Mouse (Mus musculus): Measurements from ENCODE around the gene Cnot10. TPM values are rescaled to one million over a fixed set of nuclear protein-coding genes. Genes with fewer than 3 reads are reported as not detected.
"Not testable (repeated sequence)": the region's sequence is repeated elsewhere in the genome, so short reads cannot be mapped to it uniquely, and the experiment has no call there.

Cnot10 gene
- polyA plus RNA-seq, 1 experiment from 2014 or later, result 60.7 TPM

DNA sequence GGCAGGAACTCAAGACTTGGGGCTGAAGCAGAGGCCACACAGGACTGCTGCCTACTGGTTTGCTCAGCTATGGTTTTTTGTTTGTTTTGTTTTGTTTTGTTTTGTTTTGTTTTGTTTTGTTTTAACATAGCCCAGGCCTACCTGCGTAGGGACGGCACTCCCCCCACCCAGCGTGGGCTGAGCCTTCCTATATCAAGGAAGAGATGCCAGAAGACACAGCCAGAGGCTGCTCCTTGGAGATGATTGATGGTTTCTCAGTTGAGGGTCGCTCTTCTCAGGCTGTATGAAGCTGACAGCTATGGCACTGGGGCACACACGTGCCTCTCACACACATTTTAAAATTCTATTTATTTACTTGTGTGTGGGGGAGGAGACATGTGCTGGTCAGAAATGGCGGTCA is 21.0 kb upstream of the Cnot10 start:
- 70% methylated on average over 6 of the region's 6 CpGs for whole genome bisulfite sequencing
- Histone ChIP-seq H3K4me1 (replicated peaks; ENCODE audit: control insufficient read depth, insufficient read depth, low read length) (no peaks in the 10 kb centered on the region), H3K27ac (ENCODE audit: low read depth, low read length) (no peak overlapping the region), H3K9me3 (ENCODE audit: control insufficient read depth, low read length) (no peaks in the 10 kb centered on the region), H3K4me2 (replicated peaks; ENCODE audit: low read depth, low read length) (no peak overlapping the region), H3K4me3 (ENCODE audit: low read depth, low read length) (no peak overlapping the region), H3K36me3 (ENCODE audit: control insufficient read depth, insufficient read depth, low read length) (no peaks in the 10 kb centered on the region), H3K27me3 (ENCODE audit: control insufficient read depth, insufficient read depth, low read length) (no peaks in the 10 kb centered on the region), H3K9ac (ENCODE audit: low read depth, low read length) (no peak overlapping the region)
- ATAC-seq (ENCODE audit: low FRiP score) (no peak), DNase-seq (ENCODE audit: low spot score) (no peak)

DNA sequence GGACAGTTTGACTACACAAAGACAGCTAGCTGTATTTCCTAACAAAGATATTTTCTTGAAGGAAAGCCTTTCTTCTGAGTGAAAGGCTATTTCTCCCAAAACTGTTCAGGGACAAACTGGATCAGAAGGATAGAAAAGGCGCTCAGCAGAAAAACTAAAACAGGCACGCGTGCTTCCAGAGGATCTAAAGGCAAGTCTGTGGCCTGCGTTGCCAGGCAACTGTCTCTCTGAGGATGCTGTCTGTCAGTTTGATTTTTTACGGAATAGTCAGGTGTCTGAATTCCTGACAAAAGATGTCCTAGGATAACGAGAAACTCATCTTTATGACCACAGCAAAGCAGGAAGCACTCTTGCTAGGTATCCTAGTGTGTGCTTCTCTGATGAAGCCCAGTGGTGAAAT is 20.5 kb upstream of the Cnot10 start:
- DNase-seq (ENCODE audit: low spot score), result no peak
- Histone ChIP-seq H3K27me3 (ENCODE audit: control insufficient read depth, insufficient read depth, low read length) (no peaks in the 10 kb centered on the region), H3K9ac (ENCODE audit: low read depth, low read length) (no peak overlapping the region), H3K4me2 (replicated peaks; ENCODE audit: low read depth, low read length) (no peak overlapping the region), H3K9me3 (ENCODE audit: control insufficient read depth, low read length) (no peaks in the 10 kb centered on the region), H3K27ac (ENCODE audit: low read depth, low read length) (no peak overlapping the region), H3K4me1 (replicated peaks; ENCODE audit: control insufficient read depth, insufficient read depth, low read length) (no peaks in the 10 kb centered on the region), H3K36me3 (ENCODE audit: control insufficient read depth, insufficient read depth, low read length) (no peaks in the 10 kb centered on the region), H3K4me3 (ENCODE audit: low read depth, low read length) (no peak overlapping the region)
- ATAC-seq (ENCODE audit: low FRiP score), result no peak
- 83% methylated on average over 6 of the region's 6 CpGs for WGBS

DNA sequence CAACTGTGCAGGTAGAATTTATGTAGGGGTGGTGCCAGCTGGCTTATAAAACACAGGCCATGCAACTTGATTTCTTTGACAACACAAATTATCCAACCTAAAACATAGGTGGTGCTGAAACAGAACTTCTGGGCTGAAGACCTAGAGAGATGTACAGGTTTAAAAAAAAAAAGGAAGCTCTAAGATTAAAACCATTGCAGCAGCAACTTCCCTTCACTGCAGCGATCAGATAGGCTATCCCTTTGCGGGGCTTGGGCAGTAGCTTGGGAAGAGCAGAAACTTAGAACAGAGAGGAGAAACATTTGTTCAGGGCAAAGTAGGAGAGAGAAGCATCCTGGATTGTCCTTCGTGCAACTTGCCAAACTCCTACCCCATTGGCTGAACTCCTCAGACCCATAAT is 16.7 kb upstream of the Cnot10 start:
- no peaks in the 10 kb centered on the region for H3K27me3 ChIP-seq (ENCODE audit: control insufficient read depth, insufficient read depth, low read length)
- no peak overlapping the region for H3K27ac ChIP-seq (ENCODE audit: low read depth, low read length)
- no peak overlapping the region for H3K4me3 ChIP-seq (ENCODE audit: low read depth, low read length)
- DNase-seq (ENCODE audit: low spot score), result no peak
- WGBS, result 92% methylated on average over 3 of the region's 3 CpGs
- H3K4me1 ChIP-seq (replicated peaks; ENCODE audit: control insufficient read depth, insufficient read depth, low read length), result no peaks in the 10 kb centered on the region
- ATAC-seq (ENCODE audit: low FRiP score), result no peak
- no peaks in the 10 kb centered on the region for H3K9me3 ChIP-seq (ENCODE audit: control insufficient read depth, low read length)
- H3K36me3 ChIP-seq (ENCODE audit: control insufficient read depth, insufficient read depth, low read length), result no peaks in the 10 kb centered on the region
- H3K9ac ChIP-seq (ENCODE audit: low read depth, low read length), result no peak overlapping the region
- no peak overlapping the region for H3K4me2 ChIP-seq (replicated peaks; ENCODE audit: low read depth, low read length)

DNA sequence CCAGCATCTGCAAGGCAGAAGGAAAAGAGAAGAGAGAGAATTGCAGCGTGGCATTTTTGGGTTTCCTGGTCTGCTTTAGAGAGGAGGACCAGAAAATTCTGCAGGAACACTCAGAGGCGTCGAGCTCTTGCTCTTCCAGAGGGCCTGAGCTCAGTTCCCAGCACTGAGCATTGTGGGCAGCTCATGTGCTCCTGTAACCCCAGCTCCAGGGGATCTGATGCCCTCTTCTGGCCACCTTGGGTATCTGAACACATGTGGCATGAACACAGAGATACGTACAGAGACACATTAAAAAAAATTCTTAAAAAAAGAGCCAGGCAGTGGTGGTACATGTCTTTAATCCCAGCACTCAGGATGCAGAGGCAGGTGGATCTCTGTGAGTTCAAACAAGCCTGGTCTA is 15.4 kb upstream of the Cnot10 start:
- Histone ChIP-seq H3K9me3 (ENCODE audit: control insufficient read depth, low read length) (no peaks in the 10 kb centered on the region), H3K27ac (ENCODE audit: low read depth, low read length) (no peak overlapping the region), H3K36me3 (ENCODE audit: control insufficient read depth, insufficient read depth, low read length) (no peaks in the 10 kb centered on the region), H3K9ac (ENCODE audit: low read depth, low read length) (no peak overlapping the region), H3K4me3 (ENCODE audit: low read depth, low read length) (no peak overlapping the region), H3K4me2 (replicated peaks; ENCODE audit: low read depth, low read length) (no peak overlapping the region), H3K27me3 (ENCODE audit: control insufficient read depth, insufficient read depth, low read length) (no peaks in the 10 kb centered on the region), H3K4me1 (replicated peaks; ENCODE audit: control insufficient read depth, insufficient read depth, low read length) (no peaks in the 10 kb centered on the region)
- DNase-seq (ENCODE audit: low spot score), result no peak
- no peak for ATAC-seq (ENCODE audit: low FRiP score)
- WGBS, result 80% methylated on average over 4 of the region's 4 CpGs

DNA sequence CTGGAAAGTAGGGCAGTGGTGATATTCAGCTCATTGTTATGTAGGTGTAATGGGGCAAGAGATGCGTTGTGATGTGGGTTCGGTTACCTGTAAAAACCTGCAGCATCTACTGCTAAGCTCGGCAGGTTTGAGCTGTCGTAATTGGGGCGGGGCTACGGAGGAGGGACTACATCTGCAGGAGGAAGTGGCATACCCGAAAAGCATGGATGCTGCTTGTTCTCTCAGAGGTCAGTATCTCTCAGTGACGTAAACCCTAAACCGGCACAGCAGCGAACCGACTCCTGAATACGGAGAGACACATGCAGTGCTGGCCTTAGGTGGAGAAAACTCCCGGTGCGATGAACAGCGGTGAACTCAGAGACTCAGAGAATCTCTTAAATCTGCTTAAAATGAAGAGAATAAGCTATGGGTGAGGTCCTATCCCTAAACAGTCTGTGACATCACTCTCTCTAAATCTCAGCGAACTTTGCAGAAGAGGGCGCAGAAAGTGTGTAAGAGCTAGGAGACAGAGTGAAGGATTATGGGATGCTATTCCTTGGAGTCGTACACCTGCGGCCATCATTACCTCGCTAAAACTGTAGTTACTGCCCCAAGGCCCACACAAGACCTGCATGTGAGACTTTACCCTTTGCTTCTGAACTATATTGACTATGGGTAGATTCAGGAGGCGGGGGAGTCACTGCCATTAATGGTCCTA is 11.1 kb upstream of the Cnot10 start:
- Histone ChIP-seq H3K27me3 (ENCODE audit: control insufficient read depth, insufficient read depth, low read length) (no peaks in the 10 kb centered on the region), H3K9me3 (ENCODE audit: control insufficient read depth, low read length) (no peaks in the 10 kb centered on the region), H3K36me3 (ENCODE audit: control insufficient read depth, insufficient read depth, low read length) (no peaks in the 10 kb centered on the region), H3K9ac (ENCODE audit: low read depth, low read length) (no peak overlapping the region), H3K4me3 (ENCODE audit: low read depth, low read length) (no peak overlapping the region), H3K4me2 (replicated peaks; ENCODE audit: low read depth, low read length) (no peak overlapping the region), H3K27ac (ENCODE audit: low read depth, low read length) (no peak overlapping the region), H3K4me1 (replicated peaks; ENCODE audit: control insufficient read depth, insufficient read depth, low read length) (no peaks in the 10 kb centered on the region)
- 58% methylated on average over 21 of the region's 21 CpGs for WGBS
- ATAC-seq (ENCODE audit: low FRiP score), result no peak
- DNase-seq (ENCODE audit: low spot score), result no peak

DNA sequence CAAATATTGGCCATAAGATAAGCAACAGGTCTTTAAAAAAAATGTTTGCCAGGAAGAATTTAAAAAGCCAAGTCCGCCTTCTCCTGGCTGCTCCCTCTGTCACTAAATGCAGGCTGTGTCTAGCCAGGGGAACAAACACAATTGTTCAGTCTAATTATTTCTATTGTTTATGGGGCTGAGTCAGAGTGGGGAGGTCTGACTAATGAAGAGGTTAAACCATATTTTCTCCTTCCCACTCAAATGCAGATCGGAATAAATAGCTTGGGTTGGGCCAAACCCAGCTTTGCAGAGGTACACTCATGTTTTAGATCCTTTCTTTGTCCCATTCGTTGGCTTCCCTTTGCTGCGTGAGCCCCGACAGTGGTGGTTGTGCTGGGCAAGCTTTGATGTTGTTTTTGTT is 9.4 kb upstream of the Cnot10 start:
- no peak overlapping the region for H3K4me3 ChIP-seq (ENCODE audit: low read depth, low read length)
- H3K9ac ChIP-seq (ENCODE audit: low read depth, low read length), result no peak overlapping the region
- no peak overlapping the region for H3K27ac ChIP-seq (ENCODE audit: low read depth, low read length)
- no peak for DNase-seq (ENCODE audit: low spot score)
- no peaks in the 10 kb centered on the region for H3K36me3 ChIP-seq (ENCODE audit: control insufficient read depth, insufficient read depth, low read length)
- no peaks in the 10 kb centered on the region for H3K9me3 ChIP-seq (ENCODE audit: control insufficient read depth, low read length)
- no peaks in the 10 kb centered on the region for H3K27me3 ChIP-seq (ENCODE audit: control insufficient read depth, insufficient read depth, low read length)
- no peak overlapping the region for H3K4me2 ChIP-seq (replicated peaks; ENCODE audit: low read depth, low read length)
- WGBS, result 79% methylated on average over 5 of the region's 5 CpGs
- H3K4me1 ChIP-seq (replicated peaks; ENCODE audit: control insufficient read depth, insufficient read depth, low read length), result no peaks in the 10 kb centered on the region
- no peak for ATAC-seq (ENCODE audit: low FRiP score)

DNA sequence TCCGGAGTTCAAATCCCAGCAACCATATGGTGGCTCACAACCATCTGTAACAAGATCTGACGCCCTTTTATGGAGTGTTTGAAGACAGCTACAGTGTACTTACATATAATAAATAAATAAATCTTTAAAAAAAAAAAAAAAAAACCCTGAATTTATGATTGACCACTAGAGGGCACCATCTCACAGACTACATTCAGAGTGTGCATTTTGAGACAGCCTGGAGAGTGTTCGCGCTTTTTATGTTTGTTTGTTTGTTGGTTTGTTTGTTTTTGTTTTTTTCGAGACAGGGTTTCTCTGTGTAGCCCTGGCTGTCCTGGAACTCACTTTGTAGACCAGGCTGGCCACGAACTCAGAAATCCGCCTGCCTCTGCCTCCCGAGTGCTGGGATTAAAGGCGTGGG is 8.5 kb upstream of the Cnot10 start:
- H3K27me3 ChIP-seq (ENCODE audit: control insufficient read depth, insufficient read depth, low read length); H3K4me1 ChIP-seq (replicated peaks; ENCODE audit: control insufficient read depth, insufficient read depth, low read length); H3K9ac ChIP-seq (ENCODE audit: low read depth, low read length); H3K9me3 ChIP-seq (ENCODE audit: control insufficient read depth, low read length); ATAC-seq (ENCODE audit: low FRiP score); H3K4me3 ChIP-seq (ENCODE audit: low read depth, low read length); H3K36me3 ChIP-seq (ENCODE audit: control insufficient read depth, insufficient read depth, low read length); H3K27ac ChIP-seq (ENCODE audit: low read depth, low read length); H3K4me2 ChIP-seq (replicated peaks; ENCODE audit: low read depth, low read length): not testable (repeated sequence)
- WGBS, result 59% methylated on average over 8 of the region's 9 CpGs
- DNase-seq (ENCODE audit: low spot score), result peak; percentile 46

DNA sequence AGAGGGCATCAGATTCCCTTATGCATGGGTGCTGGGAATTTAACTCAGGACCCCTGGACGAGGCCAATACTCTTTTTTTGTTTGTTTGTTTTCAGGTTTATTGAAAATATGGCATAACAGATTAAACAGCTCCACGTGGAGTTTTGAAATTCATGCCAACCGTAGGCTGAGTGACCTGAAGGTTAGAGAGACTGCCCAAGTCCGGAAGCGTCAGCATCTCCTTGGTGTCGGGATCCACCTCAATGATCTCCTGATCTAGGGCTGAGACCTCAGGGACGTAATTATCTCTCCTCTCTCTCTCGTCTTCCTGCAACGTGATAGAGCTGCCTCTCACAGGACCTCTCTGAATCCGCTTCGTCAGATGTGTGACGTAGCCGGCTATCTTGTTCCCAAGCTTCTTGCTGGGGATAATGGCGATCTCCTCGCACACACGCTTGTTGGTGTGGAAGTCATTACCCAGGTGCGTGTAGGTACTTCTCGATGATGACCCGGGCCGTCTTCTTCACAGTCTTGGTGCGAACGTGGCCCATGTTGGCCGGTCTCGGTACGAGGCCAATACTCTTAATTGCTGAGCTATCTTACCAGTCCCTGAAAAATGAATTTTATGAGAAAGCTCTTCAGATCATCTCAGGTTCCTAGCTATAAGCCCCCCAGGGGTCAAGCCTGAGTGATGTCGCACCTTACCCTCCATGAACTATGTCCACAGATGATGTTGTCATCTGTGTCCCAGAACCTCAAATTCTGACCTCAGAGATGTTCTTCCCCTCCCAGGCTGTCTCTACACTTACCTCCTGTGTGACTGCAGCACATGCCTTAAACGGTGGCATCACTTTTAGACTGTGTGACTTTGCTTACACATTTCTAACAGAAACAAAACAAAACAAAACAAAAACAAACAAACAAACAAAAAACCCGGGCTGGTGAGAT is 7.8 kb upstream of the Cnot10 start:
- no peaks in the 10 kb centered on the region for H3K36me3 ChIP-seq (ENCODE audit: control insufficient read depth, insufficient read depth, low read length)

More for the DNA sequence above, 7.8 kb upstream of the Cnot10 start:
- ATAC-seq (ENCODE audit: low FRiP score), result no peak
- Histone ChIP-seq H3K27me3 (ENCODE audit: control insufficient read depth, insufficient read depth, low read length) (no peaks in the 10 kb centered on the region), H3K4me3 (ENCODE audit: low read depth, low read length) (no peak overlapping the region), H3K27ac (ENCODE audit: low read depth, low read length) (no peak overlapping the region), H3K4me1 (replicated peaks; ENCODE audit: control insufficient read depth, insufficient read depth, low read length) (no peaks in the 10 kb centered on the region), H3K4me2 (replicated peaks; ENCODE audit: low read depth, low read length) (no peak overlapping the region), H3K9ac (ENCODE audit: low read depth, low read length) (no peak overlapping the region), H3K9me3 (ENCODE audit: control insufficient read depth, low read length) (no peaks in the 10 kb centered on the region)
- 81% methylated on average over 28 of the region's 28 CpGs for WGBS
- DNase-seq (ENCODE audit: low spot score), result no peak
